In the genomic region with DNA sequence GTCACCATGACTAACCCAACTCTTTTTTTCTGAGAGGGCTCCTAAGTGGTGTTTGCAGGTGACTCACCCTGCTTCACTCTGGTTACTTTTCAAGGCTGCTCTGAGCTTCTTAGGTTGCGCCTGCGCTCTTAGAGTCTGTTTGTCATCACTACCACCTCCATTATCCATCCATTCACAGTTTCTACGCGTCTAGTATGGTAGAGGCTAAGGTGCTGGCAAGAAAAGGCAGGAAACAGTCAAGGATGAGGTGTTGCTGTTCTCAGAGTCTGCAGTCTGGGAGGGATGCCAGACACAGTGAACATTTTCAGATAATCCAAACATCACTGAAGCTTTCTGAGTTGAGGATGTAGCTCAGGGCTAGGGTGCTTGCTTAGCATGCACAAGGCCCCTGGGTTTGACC, we compare ENCODE assay signal across 15 mouse cellular contexts. TPM values are rescaled to one million over a fixed set of nuclear protein-coding genes. Genes with fewer than 3 reads are reported as not detected.
A peak's percentile ranks its signal among the peaks of the same experiment; 100 is the strongest.
DNase-seq lines count a peak whose midpoint lies in the region; ATAC-seq and TF ChIP-seq lines count a peak whose summit lies in the region.
"Had no signal": no experiment of that assay in that cellular context is flagged by ENCODE, and none has a peak within 500 bp of the region (broad histone marks: within the 10 kb centered on the region; RNA-seq: fewer than 3 reads in every experiment).

No protein-coding gene starts in this region.

- TF ChIP-seq EP300 in stomach, postnatal 0 days (optimal IDR thresholded peaks at IDR 0.05), result no peak

- no peak overlapping the region for H3K4me3 ChIP-seq in heart, embryonic 13.5 days
- H3K4me3 ChIP-seq in stomach, postnatal 0 days (ENCODE audit: low read depth, low read length), result no peak overlapping the region
- H3K4me3 ChIP-seq: liver, embryonic 15.5 days; neural tube, embryonic 12.5 days had no signal

- peaks cover 16% of the 10 kb centered on the region for H3K27me3 ChIP-seq in heart, embryonic 13.5 days (replicated peaks)
- H3K27me3 ChIP-seq in stomach, postnatal 0 days (ENCODE audit: control insufficient read depth, insufficient read depth, low read length), result no peaks in the 10 kb centered on the region
- H3K27me3 ChIP-seq: CH12.LX; liver, embryonic 15.5 days; neural tube, embryonic 12.5 days had no signal

- WGBS in heart, embryonic 13.5 days, result 52% methylated on average over 4 of the region's 4 CpGs
- WGBS in stomach, postnatal 0 days, result 55% methylated on average over 4 of the region's 4 CpGs

- peaks cover 48% of the 10 kb centered on the region for H3K4me1 ChIP-seq in heart, embryonic 13.5 days
- H3K4me1 ChIP-seq in stomach, postnatal 0 days (replicated peaks; ENCODE audit: control insufficient read depth, insufficient read depth), result 0 out of 2 replicates have a peak, but pooled peaks cover 3% of the 10 kb centered on the region
- H3K4me1 ChIP-seq: neural tube, embryonic 12.5 days had no signal

- no peak for TF ChIP-seq CTCF in stomach, postnatal 0 days (IDR thresholded peaks at IDR 0.05; ENCODE audit: low read depth)

- H3K9ac ChIP-seq in heart, embryonic 13.5 days, result no peak overlapping the region
- no peak overlapping the region for H3K9ac ChIP-seq in stomach, postnatal 0 days (ENCODE audit: low read length)
- H3K9ac ChIP-seq: hindbrain, embryonic 14.5 days; liver, embryonic 15.5 days; neural tube, embryonic 12.5 days had no signal

- no peak for ATAC-seq in heart, embryonic 13.5 days (ENCODE audit: extremely low read depth, insufficient number of reproducible peaks, low FRiP score, low TSS enrichment)
- ATAC-seq in stomach, postnatal 0 days (ENCODE audit: low FRiP score, low TSS enrichment), result peak; percentile 65; the same call in 1 of the 2 replicates

- DNase-seq in heart, postnatal 10 days, result no peak
- DNase-seq in right cerebral cortex, adult 18-20 months, result peak; percentile 70
- no peak for DNase-seq in right cerebral cortex, postnatal 14 days
- peak; percentile 33 to 51 for DNase-seq in left cerebral cortex, postnatal 14 days (ENCODE audit: low spot score in 2 of 2)
- DNase-seq in stomach, postnatal 0 days (ENCODE audit: low spot score), result peak; percentile 24
- DNase-seq in layer of hippocampus, adult 18-20 months (ENCODE audit: low spot score in 2 of 2), result no peak
- no peak for DNase-seq in kidney, postnatal 10 days
- DNase-seq: cerebellum, postnatal 36 days; midbrain, embryonic 14.5 days; retina, postnatal 1 day had no signal

- intact Hi-C loops in heart, postnatal 10 days (cut with DNase I), result no loop called here
- intact Hi-C loops in left cerebral cortex, postnatal 14 days (cut with DNase I), result no loop called here

- no peaks in the 10 kb centered on the region for H3K36me3 ChIP-seq in heart, embryonic 13.5 days
- H3K36me3 ChIP-seq in stomach, postnatal 0 days (ENCODE audit: control insufficient read depth, insufficient read depth, low read length), result no peaks in the 10 kb centered on the region
- H3K36me3 ChIP-seq: liver, embryonic 15.5 days; neural tube, embryonic 12.5 days had no signal

- H3K4me2 ChIP-seq in heart, embryonic 13.5 days, result no peak overlapping the region
- no peak overlapping the region; the same call in 1 of the 2 replicates for H3K4me2 ChIP-seq in stomach, postnatal 0 days (replicated peaks; ENCODE audit: low read depth)
- H3K4me2 ChIP-seq: hindbrain, embryonic 14.5 days; liver, embryonic 15.5 days; neural tube, embryonic 12.5 days had no signal

- H3K9me3 ChIP-seq in heart, embryonic 13.5 days, result no peaks in the 10 kb centered on the region; the same call in 1 of the 2 replicates
- no peaks in the 10 kb centered on the region for H3K9me3 ChIP-seq in stomach, postnatal 0 days (ENCODE audit: control insufficient read depth, low read length)
- H3K9me3 ChIP-seq: liver, embryonic 15.5 days; neural tube, embryonic 12.5 days had no signal

- H3K27ac ChIP-seq in heart, embryonic 13.5 days (replicated peaks), result peak overlapping the region; percentile 41; the same call in 1 of the 2 replicates
- H3K27ac ChIP-seq in stomach, postnatal 0 days (replicated peaks), result peak overlapping the region; percentile 53; the same call in 1 of the 2 replicates
- H3K27ac ChIP-seq: hindbrain, embryonic 14.5 days; liver, embryonic 15.5 days; neural tube, embryonic 12.5 days had no signal

RNA-seq across cellular contexts. Expression of a gene that starts 10.3 kb away (rescaled TPM):
- 1.1 and 1.6 TPM in 2 replicates for polyA plus RNA-seq in heart, embryonic 13.5 days (2015; fragmentation: Nextera tagmentation; extraction: Ambion mirVana)
- total RNA-seq in heart, postnatal 10 days (2021), result 10 to 100 TPM; 13.4 TPM
- total RNA-seq in left cerebral cortex, postnatal 14 days (2021), result 1 to 10 TPM; 1.2 to 2.2 TPM
- 2.9 and 3.2 TPM in 2 replicates for polyA plus RNA-seq in stomach, postnatal 0 days (2015; fragmentation: Nextera tagmentation; extraction: Ambion mirVana)
- under 1 TPM; 0.99 TPM for total RNA-seq in layer of hippocampus, adult 18-20 months (2021)
- total RNA-seq: CH12.LX had no signal

RNA-seq across cellular contexts. Expression of a gene that starts 36.5 kb away (rescaled TPM):
- 1.8 and 2.3 TPM in 2 replicates for polyA plus RNA-seq in heart, embryonic 13.5 days (2015; fragmentation: Nextera tagmentation; extraction: Ambion mirVana)
- 1 to 10 TPM; 4.9 to 5.9 TPM for total RNA-seq in heart, postnatal 10 days (2021)
- 10 to 100 TPM; 17.9 to 21.1 TPM for total RNA-seq in left cerebral cortex, postnatal 14 days (2021)
- 9.6 and 10.3 TPM in 2 replicates for polyA plus RNA-seq in stomach, postnatal 0 days (2015; fragmentation: Nextera tagmentation; extraction: Ambion mirVana)
- total RNA-seq in layer of hippocampus, adult 18-20 months (2021), result 1 to 10 TPM; 6.4 to 7.5 TPM

RNA-seq across cellular contexts. Expression of a gene that starts 37.4 kb away (rescaled TPM):
- polyA plus RNA-seq in heart, embryonic 13.5 days (2015; fragmentation: Nextera tagmentation; extraction: Ambion mirVana), result 279 and 297 TPM in 2 replicates
- total RNA-seq in heart, postnatal 10 days (2021), result 100 to 1,000 TPM; 134 to 137 TPM
- 100 to 1,000 TPM; 124 to 129 TPM for total RNA-seq in left cerebral cortex, postnatal 14 days (2021)
- 149 and 153 TPM in 2 replicates for polyA plus RNA-seq in stomach, postnatal 0 days (2015; fragmentation: Nextera tagmentation; extraction: Ambion mirVana)
- 100 to 1,000 TPM; 124 to 134 TPM for total RNA-seq in layer of hippocampus, adult 18-20 months (2021)

RNA-seq across cellular contexts. Expression of a gene that starts 37.8 kb away (rescaled TPM):
- polyA plus RNA-seq in heart, embryonic 13.5 days (2015; fragmentation: Nextera tagmentation; extraction: Ambion mirVana), result 36.6 and 45.0 TPM in 2 replicates
- total RNA-seq in heart, postnatal 10 days (2021), result 10 to 100 TPM; 21.9 to 22.1 TPM
- 10 to 100 TPM; 22.4 to 23.5 TPM for total RNA-seq in left cerebral cortex, postnatal 14 days (2021)
- 41.7 and 42.5 TPM in 2 replicates for polyA plus RNA-seq in stomach, postnatal 0 days (2015; fragmentation: Nextera tagmentation; extraction: Ambion mirVana)
- 10 to 100 TPM; 27.4 to 31.6 TPM for total RNA-seq in layer of hippocampus, adult 18-20 months (2021)

Comparison
In these comparisons a context has a peak if more than half of its experiments do, and no peak if none do; other contexts are left out.
1. DNase-seq: peak in right cerebral cortex, adult 18-20 months (single experiment), left cerebral cortex, postnatal 14 days (2 of 2) and stomach, postnatal 0 days (single experiment); none in heart, postnatal 10 days (0 of 2), right cerebral cortex, postnatal 14 days (single experiment), layer of hippocampus, adult 18-20 months (0 of 2) and kidney, postnatal 10 days (single experiment).
2. RNA of a gene that starts 10.3 kb away (total RNA-seq): 13.4 TPM in heart, postnatal 10 days; 1.2 to 2.2 TPM in left cerebral cortex, postnatal 14 days and 0.99 TPM in layer of hippocampus, adult 18-20 months; every median in the first group is over 4 times any median in the second.